Mouse (Mus musculus) testis, adult 2 months (tissue): ENCODE data around the gene Ccnc.

Source experiments
- CTCF ChIP-seq: fragments of 200-500 bp; IDR thresholded peaks from 2 replicates; pipeline ENCODE4 v1.5.1; 2012; ENCODE audit warnings: low read depth, mild to moderate bottlenecking, inconsistent platforms, low read length, moderate library complexity; ENCODE audit not compliant: control insufficient read depth, insufficient read depth, insufficient replicate concordance
- POLR2A ChIP-seq: fragments of 200-500 bp; IDR thresholded peaks from 2 replicates; pipeline ENCODE4 v1.6.1; 2012; ENCODE audit warnings: low read depth, mild to moderate bottlenecking, inconsistent platforms, low read length, moderate library complexity; ENCODE audit not compliant: control insufficient read depth

- TF ChIP-seq POLR2A (no peak), CTCF (no peak)
These were observed 18.2 kb downstream of the Ccnc start for GRCm38 (mm10) chr4:21745723-21746122.
